Mouse (Mus musculus) adrenal gland (tissue): ENCODE measurements around the gene Ccdc194.

Experiments used
- intact Hi-C: fragments of 180-260 bp; cut with DNase I; formaldehyde crosslinking; loops from one replicate; pipeline ENCODE4 v1.15.1; 2025
- long read RNA-seq, 2 experiments: library from polyadenylated mRNA; unstranded; transcript quantifications; one replicate each; pipeline ENCODE4 v2.0.0; 2020; ENCODE audit warnings: borderline replicate concordance in 1 of 2; ENCODE audit not compliant: insufficient replicate concordance in 1 of 2

The Ccdc194 gene
- long read RNA-seq, experiment 1: 0 reads
- long read RNA-seq, experiment 2: 0 reads

GRCm38 (mm10) chr8:71525226-71526050 lies at the start of gene Ccdc194:
TSS of gene Ccdc194 (minus strand) at chr8:71525711.
- intact Hi-C loops: no loop called here

- intact Hi-C loops: no loop called here
These were observed 49.5 kb upstream of the Ccdc194 start for GRCm38 (mm10) chr8:71575020-71575419.

- intact Hi-C loops: no loop called here
These were observed 48.9 kb upstream of the Ccdc194 start for GRCm38 (mm10) chr8:71574426-71574825.

GRCm38 (mm10) chr8:71572847-71573633 lies 47.5 kb upstream of the Ccdc194 start:
- intact Hi-C loops: no loop called here

- intact Hi-C loops: no loop called here
These were observed 46.6 kb upstream of the Ccdc194 start for GRCm38 (mm10) chr8:71572077-71572476.

- intact Hi-C loops: no loop called here
These were observed 44.9 kb upstream of the Ccdc194 start for GRCm38 (mm10) chr8:71570291-71570954.

GRCm38 (mm10) chr8:71569366-71570290 lies 44.1 kb upstream of the Ccdc194 start:
- intact Hi-C loops: no loop called here

GRCm38 (mm10) chr8:71568941-71569340 lies 43.4 kb upstream of the Ccdc194 start:
- intact Hi-C loops: no loop called here

- intact Hi-C loops: no loop called here
These were observed 43.0 kb upstream of the Ccdc194 start, which contains the start of gene Slc27a1 for GRCm38 (mm10) chr8:71568387-71568937. TSS of gene Slc27a1 (plus strand) at chr8:71568882.

GRCm38 (mm10) chr8:71567587-71567986 lies 42.1 kb upstream of the Ccdc194 start:
- intact Hi-C loops: no loop called here

- intact Hi-C loops: no loop called here
These were observed 41.0 kb upstream of the Ccdc194 start, which contains the start of gene Nxnl1 for GRCm38 (mm10) chr8:71566501-71566900. TSS of gene Nxnl1 (minus strand) at chr8:71566601.

- intact Hi-C loops: no loop called here
These were observed 38.5 kb upstream of the Ccdc194 start for GRCm38 (mm10) chr8:71563992-71564391.

GRCm38 (mm10) chr8:71562751-71563150 lies 37.2 kb upstream of the Ccdc194 start:
- intact Hi-C loops: no loop called here

GRCm38 (mm10) chr8:71561401-71561800 lies 35.9 kb upstream of the Ccdc194 start:
- intact Hi-C loops: loop anchor here (1.0 kb wide), 2 partner anchors 35 to 100 kb away; no protein-coding TSS in a partner anchor

GRCm38 (mm10) chr8:71560765-71561164 lies 35.3 kb upstream of the Ccdc194 start:
- intact Hi-C loops: loop anchor here (1.0 kb wide), 2 partner anchors 36 to 101 kb away; no protein-coding TSS in a partner anchor

- intact Hi-C loops: no loop called here
These were observed 34.6 kb upstream of the Ccdc194 start for GRCm38 (mm10) chr8:71560071-71560470.

GRCm38 (mm10) chr8:71558958-71559690 lies 33.6 kb upstream of the Ccdc194 start:
- intact Hi-C loops: no loop called here

- intact Hi-C loops: no loop called here
These were observed 32.8 kb upstream of the Ccdc194 start, which contains the start of gene Tmem221 for GRCm38 (mm10) chr8:71558071-71558957. TSS of gene Tmem221 (minus strand) at chr8:71558871.
